Mouse (Mus musculus) myocyte (in vitro differentiated cells): ENCODE results near the gene Lpar3. TPM values are rescaled to one million over a fixed set of nuclear protein-coding genes. Genes with fewer than 3 reads are reported as not detected.

Experiments used
- H3K27me3 ChIP-seq: one replicate; pipeline ENCODE4 v1.6.1; 2011; ENCODE audit not compliant: control insufficient read depth, insufficient read depth, insufficient read length
- H3K36me3 ChIP-seq: one replicate; pipeline ENCODE4 v1.6.1; 2011; ENCODE audit not compliant: control insufficient read depth, insufficient read depth
- H3K4me2 ChIP-seq: one replicate; pipeline ENCODE4 v1.6.1; 2011; ENCODE audit warnings: low read depth, control low read depth
- H3K4me3 ChIP-seq: one replicate; pipeline ENCODE4 v1.5.1; 2011; ENCODE audit warnings: mild to moderate bottlenecking, control low read depth, moderate library complexity
- H3K79me2 ChIP-seq: one replicate; pipeline ENCODE4 v1.6.1; 2011; ENCODE audit not compliant: control insufficient read depth, insufficient read depth
- H3ac ChIP-seq: one replicate; pipeline ENCODE4 v1.6.1; 2011; ENCODE audit not compliant: control insufficient read depth, insufficient read length
- CEBPB ChIP-seq: IDR thresholded peaks from 2 replicates; pipeline ENCODE4 v1.6.1; 2011; ENCODE audit warnings: mild to moderate bottlenecking, moderate library complexity; ENCODE audit not compliant: poor library complexity, insufficient read depth, severe bottlenecking
- E2F4 ChIP-seq: IDR thresholded peaks from one replicate; pipeline ENCODE4 v1.6.1; 2011; ENCODE audit warnings: mild to moderate bottlenecking, control low read depth, moderate library complexity; ENCODE audit not compliant: insufficient read depth
- MAX ChIP-seq: IDR thresholded peaks from one replicate; pipeline ENCODE4 v1.6.1; 2011; ENCODE audit warnings: low read depth, mild to moderate bottlenecking, control low read depth
- MYOD1 ChIP-seq, 3 experiments: IDR thresholded peaks; one replicate each; pipeline ENCODE4 v1.6.1; 2011; ENCODE audit warnings: control low read depth in 2 of 3, low read depth in 2 of 3, mild to moderate bottlenecking in 2 of 3, moderate library complexity in 1 of 3; ENCODE audit not compliant: insufficient read length in 2 of 3, control insufficient read depth in 1 of 3
- MYOG ChIP-seq, 3 experiments: IDR thresholded peaks; one replicate each; pipeline ENCODE4 v1.6.1; 2011; ENCODE audit warnings: control low read depth in 2 of 3, low read depth in 2 of 3, mild to moderate bottlenecking in 2 of 3; ENCODE audit not compliant: insufficient read length in 2 of 3, control insufficient read depth in 1 of 3, insufficient read depth in 1 of 3
- POLR2A ChIP-seq: IDR thresholded peaks from one replicate; pipeline ENCODE4 v1.6.1; 2011; ENCODE audit warnings: low read depth, mild to moderate bottlenecking, control low read depth, moderate library complexity; ENCODE audit not compliant: insufficient read length
- POLR2AphosphoS2 ChIP-seq: IDR thresholded peaks from one replicate; pipeline ENCODE4 v1.6.1; 2011; ENCODE audit warnings: low read depth, control low read depth; ENCODE audit not compliant: insufficient read length
- REST ChIP-seq: IDR thresholded peaks from one replicate; pipeline ENCODE4 v1.6.1; 2011; ENCODE audit warnings: mild to moderate bottlenecking, control low read depth, moderate library complexity; ENCODE audit not compliant: insufficient read depth, insufficient read length
- SRF ChIP-seq: IDR thresholded peaks from one replicate; pipeline ENCODE4 v1.6.1; 2011; ENCODE audit warnings: low read depth; ENCODE audit not compliant: control insufficient read depth, insufficient read length
- TCF12 ChIP-seq: IDR thresholded peaks from one replicate; pipeline ENCODE4 v1.6.1; 2011; ENCODE audit warnings: mild to moderate bottlenecking, control low read depth; ENCODE audit not compliant: poor library complexity, insufficient read depth, severe bottlenecking
- TCF3 ChIP-seq: IDR thresholded peaks from one replicate; pipeline ENCODE4 v1.6.1; 2011; ENCODE audit warnings: low read depth, control low read depth; ENCODE audit not compliant: insufficient read length
- USF1 ChIP-seq: IDR thresholded peaks from one replicate; pipeline ENCODE4 v1.6.1; 2011; ENCODE audit warnings: low read depth, mild to moderate bottlenecking, control low read depth, moderate library complexity
- polyA plus RNA-seq: library from polyadenylated mRNA; unstranded; fragments of >200 nt; fragmentation: generic; extraction: Trizol; gene quantifications from one replicate; pipeline ENCODE4 v1.2.1, GENCODE M21; 2012; ENCODE audit warnings: missing spikeins

Lpar3 gene
- polyA plus RNA-seq, 1 experiment, result 0.22 TPM

DNA sequence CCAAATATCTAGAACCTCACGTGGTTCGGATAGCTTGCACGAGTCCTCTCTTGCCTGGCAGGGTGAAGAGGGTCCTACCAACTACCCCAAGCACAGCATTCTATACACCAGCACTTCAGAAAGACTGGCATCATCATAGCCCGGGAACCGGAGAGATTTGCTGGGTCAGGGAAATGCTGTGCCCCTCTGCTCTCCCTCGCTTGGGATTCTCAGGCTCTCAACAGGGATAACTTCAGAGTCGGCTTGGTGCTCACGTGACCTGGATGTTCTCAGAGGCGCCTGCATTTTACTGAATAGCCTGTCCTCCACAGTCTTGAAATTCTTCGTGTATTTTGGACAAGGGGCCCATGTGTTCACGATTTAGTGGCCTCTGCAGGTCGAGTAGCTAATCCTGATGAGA lies 23.0 kb upstream of the Lpar3 start:
- H3K79me2 ChIP-seq, result no peaks in the 10 kb centered on the region
- H3K4me2 ChIP-seq, result no peak overlapping the region
- no peaks in the 10 kb centered on the region for H3K36me3 ChIP-seq
- no peaks in the 10 kb centered on the region for H3K27me3 ChIP-seq
- no peak for TF ChIP-seq SRF
- H3K4me3 ChIP-seq, result no peak overlapping the region
- no peak overlapping the region for H3ac ChIP-seq

GRCm38 (mm10) chr3:146198803-146199481 lies 21.8 kb upstream of the Lpar3 start:
- no peak overlapping the region for H3ac ChIP-seq
- peak overlapping the region; percentile 55 for H3K4me2 ChIP-seq
- H3K27me3 ChIP-seq, result no peaks in the 10 kb centered on the region
- H3K79me2 ChIP-seq, result no peaks in the 10 kb centered on the region
- H3K4me3 ChIP-seq, result no peak overlapping the region
- H3K36me3 ChIP-seq, result no peaks in the 10 kb centered on the region
- TF ChIP-seq MYOG (IDR thresholded peaks at IDR 0.05; ENCODE audit: control insufficient read depth in 1 of 3, insufficient read depth in 1 of 3, insufficient read length in 2 of 3, low read depth in 2 of 3), result no peak
- TF ChIP-seq MAX, result no peak
- TF ChIP-seq CEBPB, result peak; percentile 51; the same call in 1 of the 2 replicates
- TF ChIP-seq MYOD1 (IDR thresholded peaks at IDR 0.05; ENCODE audit: control insufficient read depth in 1 of 3, insufficient read length in 2 of 3, low read depth in 2 of 3), result no peak
- TF ChIP-seq TCF12, result no peak
- TF ChIP-seq E2F4, result no peak
- no peak for TF ChIP-seq POLR2AphosphoS2
- TF ChIP-seq POLR2A, result no peak

GRCm38 (mm10) chr3:146199486-146199885 lies 21.3 kb upstream of the Lpar3 start:
- no peak overlapping the region for H3ac ChIP-seq
- TF ChIP-seq MYOG (IDR thresholded peaks at IDR 0.05; ENCODE audit: control insufficient read depth in 1 of 3, insufficient read depth in 1 of 3, insufficient read length in 2 of 3, low read depth in 2 of 3) (no peak), MYOD1 (IDR thresholded peaks at IDR 0.05; ENCODE audit: control insufficient read depth in 1 of 3, insufficient read length in 2 of 3, low read depth in 2 of 3) (no peak), POLR2AphosphoS2 (no peak), E2F4 (no peak), POLR2A (no peak), USF1 (no peak), CEBPB (no peak), TCF12 (no peak), SRF (no peak), TCF3 (no peak), REST (no peak), MAX (no peak)
- no peak overlapping the region for H3K4me3 ChIP-seq

DNA sequence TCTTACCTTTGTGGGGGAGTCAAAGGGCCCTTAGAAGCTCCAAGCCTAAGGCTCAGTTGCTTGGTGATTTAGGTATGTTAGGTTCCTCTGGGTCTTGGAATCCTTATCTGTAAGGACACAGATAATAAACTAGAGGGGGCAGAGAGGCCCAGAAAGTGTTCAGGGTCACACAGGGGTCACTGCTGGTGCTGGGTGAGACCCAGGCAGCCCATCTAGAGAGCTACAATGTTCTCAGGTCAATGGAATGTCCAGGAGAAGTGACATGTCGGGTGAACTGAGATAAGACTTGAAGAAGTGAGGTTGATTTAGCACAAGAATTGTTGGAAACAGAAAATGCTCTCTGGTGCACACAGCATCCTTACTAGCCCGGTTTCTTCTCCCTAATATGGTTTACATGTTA lies 16.4 kb upstream of the Lpar3 start:
- no peak overlapping the region for H3K4me2 ChIP-seq
- no peak overlapping the region for H3ac ChIP-seq
- H3K4me3 ChIP-seq, result no peak overlapping the region
- H3K36me3 ChIP-seq, result no peaks in the 10 kb centered on the region
- H3K27me3 ChIP-seq, result no peaks in the 10 kb centered on the region
- no peaks in the 10 kb centered on the region for H3K79me2 ChIP-seq
- TF ChIP-seq CEBPB, result no peak
- TF ChIP-seq REST, result no peak
- TF ChIP-seq MYOG (IDR thresholded peaks at IDR 0.05; ENCODE audit: control insufficient read depth in 1 of 3, insufficient read depth in 1 of 3, insufficient read length in 2 of 3, low read depth in 2 of 3), result no peak
- no peak for TF ChIP-seq TCF3
- TF ChIP-seq POLR2AphosphoS2, result no peak
- no peak for TF ChIP-seq POLR2A
- TF ChIP-seq MYOD1 (IDR thresholded peaks at IDR 0.05; ENCODE audit: control insufficient read depth in 1 of 3, insufficient read length in 2 of 3, low read depth in 2 of 3), result no peak
- no peak for TF ChIP-seq USF1
- TF ChIP-seq TCF12, result no peak
- no peak for TF ChIP-seq SRF
- TF ChIP-seq E2F4, result no peak
- TF ChIP-seq MAX, result no peak

More at GRCm38 (mm10) chr3:146199486-146199885, 21.3 kb upstream of the Lpar3 start:
- no peaks in the 10 kb centered on the region for H3K79me2 ChIP-seq
- H3K36me3 ChIP-seq, result no peaks in the 10 kb centered on the region
- H3K27me3 ChIP-seq, result no peaks in the 10 kb centered on the region
- peak overlapping the region; percentile 55 for H3K4me2 ChIP-seq

- no peaks in the 10 kb centered on the region for H3K79me2 ChIP-seq
- H3K4me2 ChIP-seq, result no peak overlapping the region
- H3K27me3 ChIP-seq, result no peaks in the 10 kb centered on the region
- TF ChIP-seq E2F4, result no peak
- TF ChIP-seq TCF12, result no peak
- TF ChIP-seq CEBPB, result no peak
- TF ChIP-seq POLR2AphosphoS2, result no peak
- TF ChIP-seq SRF, result no peak
- TF ChIP-seq MYOD1 (IDR thresholded peaks at IDR 0.05; ENCODE audit: control insufficient read depth in 1 of 3, insufficient read length in 2 of 3, low read depth in 2 of 3), result no peak
- TF ChIP-seq MAX, result no peak
- no peak for TF ChIP-seq POLR2A
- TF ChIP-seq TCF3, result no peak
- no peak for TF ChIP-seq USF1
- no peak for TF ChIP-seq MYOG (IDR thresholded peaks at IDR 0.05; ENCODE audit: control insufficient read depth in 1 of 3, insufficient read depth in 1 of 3, insufficient read length in 2 of 3, low read depth in 2 of 3)
- TF ChIP-seq REST, result no peak
- no peak overlapping the region for H3ac ChIP-seq
- no peaks in the 10 kb centered on the region for H3K36me3 ChIP-seq
- H3K4me3 ChIP-seq, result no peak overlapping the region
Observed at GRCm38 (mm10) chr3:146205305-146205704, 15.5 kb upstream of the Lpar3 start.
